ENCODE assay signal across 11 mouse cellular contexts in genomic region chr9:40358408-40358896, GRCm38 (mm10).
A peak's percentile ranks its signal among the peaks of the same experiment; 100 is the strongest.
DNase-seq lines count a peak whose midpoint lies in the region; ATAC-seq and TF ChIP-seq lines count a peak whose summit lies in the region.
"Had no signal": no experiment of that assay in that cellular context is flagged by ENCODE, and none has a peak within 500 bp of the region (broad histone marks: within the 10 kb centered on the region; RNA-seq: fewer than 3 reads in every experiment).

No protein-coding gene starts in this region.

- H3K4me1 ChIP-seq in forebrain, embryonic 11.5 days (replicated peaks; ENCODE audit: control insufficient read depth, insufficient read depth, low read length) = peaks cover 3% of the 10 kb centered on the region; the same call in 1 of the 2 replicates
- H3K4me1 ChIP-seq in lung, postnatal 0 days (ENCODE audit: insufficient read depth, low read depth, low read length) = no peaks in the 10 kb centered on the region; the same call in 1 of the 2 replicates
- H3K4me1 ChIP-seq: limb, embryonic 13.5 days had no signal

- no peak overlapping the region for H3K4me3 ChIP-seq in forebrain, embryonic 11.5 days (ENCODE audit: low read depth, low read length)
- H3K4me3 ChIP-seq in lung, postnatal 0 days (ENCODE audit: low read depth, low read length) = no peak overlapping the region
- H3K4me3 ChIP-seq: limb, embryonic 13.5 days had no signal

- no peak overlapping the region for H3K9ac ChIP-seq in forebrain, embryonic 11.5 days (ENCODE audit: low read length)
- H3K9ac ChIP-seq in lung, postnatal 0 days (replicated peaks; ENCODE audit: low read depth) = no peak overlapping the region
- H3K9ac ChIP-seq: limb, embryonic 13.5 days had no signal

- intact Hi-C loops in left cerebral cortex, postnatal 10 days (cut with DNase I) = no loop called here

- H3K4me2 ChIP-seq in forebrain, embryonic 11.5 days (ENCODE audit: low read depth, low read length, severe bottlenecking) = no peak overlapping the region
- no peak overlapping the region for H3K4me2 ChIP-seq in lung, postnatal 0 days (replicated peaks; ENCODE audit: low read depth, low read length)
- H3K4me2 ChIP-seq: heart, embryonic 11.5 days; limb, embryonic 13.5 days had no signal

- ATAC-seq in forebrain, embryonic 11.5 days (replicated peaks; ENCODE audit: low FRiP score) = 0 out of 2 replicates have a peak, but pooled peaks have one; percentile 30
- ATAC-seq in lung, postnatal 0 days = no peak
- ATAC-seq in megakaryocyte progenitor cell, adult 5-6 weeks (replicated peaks; ENCODE audit: poor library complexity) = no peak

- no peak for TF ChIP-seq CTCF in lung, postnatal 0 days (IDR thresholded peaks at IDR 0.05)

- no peak overlapping the region for H3K27ac ChIP-seq in forebrain, embryonic 11.5 days (ENCODE audit: low read depth, low read length)
- no peak overlapping the region for H3K27ac ChIP-seq in lung, postnatal 0 days (ENCODE audit: low read length)
- H3K27ac ChIP-seq: limb, embryonic 13.5 days had no signal

- 39% methylated on average over 8 of the region's 8 CpGs for WGBS in forebrain, embryonic 11.5 days
- 59% methylated on average over 8 of the region's 8 CpGs for WGBS in lung, postnatal 0 days

- no peaks in the 10 kb centered on the region for H3K27me3 ChIP-seq in forebrain, embryonic 11.5 days (ENCODE audit: control insufficient read depth, insufficient read depth, low read length)
- no peaks in the 10 kb centered on the region for H3K27me3 ChIP-seq in lung, postnatal 0 days (replicated peaks; ENCODE audit: insufficient read depth, low read length)
- H3K27me3 ChIP-seq: limb, embryonic 13.5 days had no signal

- TF ChIP-seq EP300 in lung, postnatal 0 days (IDR thresholded peaks at IDR 0.05) = no peak

- no peaks in the 10 kb centered on the region for H3K9me3 ChIP-seq in forebrain, embryonic 11.5 days (ENCODE audit: control insufficient read depth, low read length)
- no peaks in the 10 kb centered on the region for H3K9me3 ChIP-seq in lung, postnatal 0 days (ENCODE audit: low read length)
- H3K9me3 ChIP-seq: limb, embryonic 13.5 days had no signal

- DNase-seq in retina, postnatal 1 day = peak; percentile 86
- DNase-seq in retina, embryonic 14.5 days (ENCODE audit: low spot score) = no peak
- no peak for DNase-seq in forebrain, embryonic 11.5 days (ENCODE audit: low spot score)
- peak; percentile 24 for DNase-seq in lung, postnatal 0 days (ENCODE audit: low spot score)
- DNase-seq in thymus, postnatal 36 days = no peak
- DNase-seq in left cerebral cortex, postnatal 10 days (ENCODE audit: extremely low spot score in 1 of 2, low spot score in 2 of 2) = no peak
- DNase-seq: adrenal gland, postnatal 10 days; right cerebral cortex, postnatal 25 days had no signal

- no peaks in the 10 kb centered on the region for H3K36me3 ChIP-seq in forebrain, embryonic 11.5 days (ENCODE audit: control insufficient read depth, insufficient read depth, low read length)
- no peaks in the 10 kb centered on the region for H3K36me3 ChIP-seq in lung, postnatal 0 days (ENCODE audit: insufficient read depth, low read length)
- H3K36me3 ChIP-seq: limb, embryonic 13.5 days had no signal

Comparison
In these comparisons a context has a peak if more than half of its experiments do, and no peak if none do; other contexts are left out.
1. DNase-seq: peak in retina, postnatal 1 day (single experiment) and lung, postnatal 0 days (single experiment); none in retina, embryonic 14.5 days (single experiment), forebrain, embryonic 11.5 days (single experiment), thymus, postnatal 36 days (0 of 2) and left cerebral cortex, postnatal 10 days (0 of 2).